14 mouse cellular contexts compared by ENCODE assay signal in the genomic region with DNA sequence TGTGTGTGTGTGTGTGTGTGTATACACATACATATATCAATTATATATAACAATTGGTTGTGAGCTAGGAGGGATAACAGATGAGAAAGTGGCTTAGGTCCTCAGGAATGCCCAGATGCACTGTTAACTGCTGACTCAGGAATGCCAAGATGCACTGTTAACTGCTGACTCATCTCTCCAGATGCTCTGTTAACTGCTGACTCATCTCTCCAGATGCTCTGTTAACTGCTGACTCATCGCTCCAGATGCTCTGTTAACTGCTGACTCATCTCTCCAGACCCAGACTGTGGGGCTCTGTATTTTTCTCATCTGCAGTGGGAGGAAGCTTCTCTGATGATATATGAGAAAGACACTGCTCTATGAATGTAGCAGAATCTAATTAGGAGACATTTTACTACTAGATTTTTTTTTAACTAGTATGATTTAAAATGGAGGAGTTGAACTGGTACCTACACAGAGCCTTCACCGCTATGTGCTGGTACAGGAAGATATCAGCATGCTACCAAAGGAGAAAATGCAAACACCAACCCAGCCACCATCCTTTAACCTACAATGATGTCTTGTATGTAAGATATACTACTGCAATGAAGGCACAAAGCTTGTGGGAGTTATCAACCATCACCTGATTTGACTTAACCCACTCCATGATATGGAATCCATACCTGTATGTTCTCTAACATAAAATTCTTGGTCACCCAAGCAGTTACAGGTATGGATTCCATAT.
DNase-seq lines count a peak whose midpoint lies in the region; ATAC-seq and TF ChIP-seq lines count a peak whose summit lies in the region.
"Had no signal": no experiment of that assay in that cellular context is flagged by ENCODE, and none has a peak within 500 bp of the region (broad histone marks: within the 10 kb centered on the region; RNA-seq: fewer than 3 reads in every experiment).

No protein-coding gene starts in this region.

- no peak for TF ChIP-seq RAD21 in CH12.LX (IDR thresholded peaks at IDR 0.05; ENCODE audit: low read depth, low read length)

- peak; percentile 22; the same call in 1 of the 2 replicates for TF ChIP-seq EP300 in CH12.LX (IDR thresholded peaks at IDR 0.05; ENCODE audit: low read length)

- H3K27ac ChIP-seq in layer of hippocampus, adult 2 months = peak overlapping the region; percentile 12; the same call in 1 of the 2 replicates
- no peak overlapping the region for H3K27ac ChIP-seq in CH12.LX (ENCODE audit: insufficient read depth, low read depth)
- H3K27ac ChIP-seq in liver, embryonic 13.5 days = peak overlapping the region; percentile 53; the same call in 1 of the 2 replicates
- H3K27ac ChIP-seq: forebrain, embryonic 15.5 days; heart, adult 2 months; hindbrain, embryonic 15.5 days; kidney, postnatal 0 days; limb, embryonic 13.5 days had no signal

- H3K4me3 ChIP-seq in layer of hippocampus, adult 2 months = no peak overlapping the region
- H3K4me3 ChIP-seq in CH12.LX (replicated peaks in 1 of 3; ENCODE audit: low read depth in 2 of 3, low read length in 2 of 3, poor library complexity in 1 of 3) = no peak overlapping the region
- H3K4me3 ChIP-seq in liver, embryonic 13.5 days (replicated peaks) = no peak overlapping the region
- H3K4me3 ChIP-seq: forebrain, embryonic 15.5 days; heart, adult 2 months; hindbrain, embryonic 15.5 days; limb, embryonic 13.5 days had no signal

- no peak overlapping the region for H3K9ac ChIP-seq in CH12.LX (ENCODE audit: insufficient read depth, low read depth)
- H3K9ac ChIP-seq in liver, embryonic 13.5 days = no peak overlapping the region
- H3K9ac ChIP-seq: forebrain, embryonic 15.5 days; hindbrain, embryonic 15.5 days; limb, embryonic 13.5 days had no signal

- ATAC-seq in liver, embryonic 13.5 days (ENCODE audit: low read depth) = peak; percentile 89
- ATAC-seq: forebrain, embryonic 15.5 days had no signal

- no peak overlapping the region for H3K4me2 ChIP-seq in CH12.LX (ENCODE audit: insufficient read depth, low read depth, poor library complexity, severe bottlenecking)
- H3K4me2 ChIP-seq in liver, embryonic 13.5 days = no peak overlapping the region
- H3K4me2 ChIP-seq: forebrain, embryonic 15.5 days; hindbrain, embryonic 15.5 days; limb, embryonic 13.5 days had no signal

- in situ Hi-C loops in CH12.LX (cut with MboI; ENCODE audit: low pct_ligation_motif_present, low pct_unique_long_range_greater_than_20kb, low sequenced_read_pairs) = no loop called here

- TF ChIP-seq POLR2A in CH12.LX (IDR thresholded peaks at IDR 0.05; ENCODE audit: low read depth, low read length) = no peak

- no peaks in the 10 kb centered on the region for H3K27me3 ChIP-seq in CH12.LX (replicated peaks)
- H3K27me3 ChIP-seq in liver, embryonic 13.5 days = no peaks in the 10 kb centered on the region
- H3K27me3 ChIP-seq: forebrain, embryonic 15.5 days; hindbrain, embryonic 15.5 days; limb, embryonic 13.5 days had no signal

- H3K79me2 ChIP-seq in CH12.LX (replicated peaks; ENCODE audit: control insufficient read depth, extremely low read depth, insufficient read depth, poor library complexity, severe bottlenecking) = no peaks in the 10 kb centered on the region

- dilution Hi-C loops in CH12.LX (cut with MboI; ENCODE audit: extremely low pct_ligation_motif_present, extremely low pct_unique_long_range_greater_than_20kb, low sequenced_read_pairs) = no loop called here

- no peaks in the 10 kb centered on the region for H3K4me1 ChIP-seq in CH12.LX (ENCODE audit: control insufficient read depth in 1 of 2, insufficient read depth in 2 of 2)
- no peaks in the 10 kb centered on the region for H3K4me1 ChIP-seq in liver, embryonic 13.5 days (replicated peaks)
- H3K4me1 ChIP-seq: forebrain, embryonic 15.5 days; hindbrain, embryonic 15.5 days; limb, embryonic 13.5 days had no signal

- DNase-seq in layer of hippocampus, adult 2 months (ENCODE audit: low spot score in 2 of 2) = peak; percentile 15 to 27
- no peak for DNase-seq in layer of hippocampus, postnatal 36 days
- peak; percentile 66 for DNase-seq in CH12.LX (ENCODE audit: extremely low read depth)
- peak; percentile 3 for DNase-seq in adipocyte (ENCODE audit: low spot score)
- peak; percentile 34 for DNase-seq in liver, embryonic 13.5 days
- no peak for DNase-seq in yolk sac, embryonic 10.5 days (ENCODE audit: low spot score)
- DNase-seq in lung, postnatal 14 days = no peak
- DNase-seq: adrenal gland, postnatal 10 days; cerebellum, adult 11-12 months; heart, adult 2 months had no signal

- TF ChIP-seq CTCF in layer of hippocampus, adult 2 months (conservative IDR thresholded peaks at IDR 0.05) = no peak
- no peak for TF ChIP-seq CTCF in CH12.LX (conservative IDR thresholded peaks at IDR 0.05 in 1 of 2, IDR thresholded peaks at IDR 0.05 in 1 of 2; ENCODE audit: low read depth in 2 of 2, low read length in 2 of 2)

- no peaks in the 10 kb centered on the region for H3K9me3 ChIP-seq in CH12.LX (replicated peaks; ENCODE audit: low read length)
- H3K9me3 ChIP-seq in liver, embryonic 13.5 days (replicated peaks) = no peaks in the 10 kb centered on the region
- H3K9me3 ChIP-seq: forebrain, embryonic 15.5 days; hindbrain, embryonic 15.5 days; limb, embryonic 13.5 days had no signal

- H3K36me3 ChIP-seq in CH12.LX (replicated peaks in 1 of 2; ENCODE audit: control insufficient read depth in 1 of 2, insufficient read depth in 1 of 2, low read length in 1 of 2) = no peaks in the 10 kb centered on the region
- H3K36me3 ChIP-seq in liver, embryonic 13.5 days = no peaks in the 10 kb centered on the region
- H3K36me3 ChIP-seq: forebrain, embryonic 15.5 days; hindbrain, embryonic 15.5 days; limb, embryonic 13.5 days had no signal

- 62% methylated on average over 2 of the region's 2 CpGs for WGBS in liver, embryonic 13.5 days (ENCODE audit: insufficient replicate concordance)

TF ChIP-seq in CH12.LX, 34 proteins besides CTCF, POLR2A, EP300 and RAD21:
- no peak for TF ChIP-seq GABPA (IDR thresholded peaks at IDR 0.05; ENCODE audit: insufficient replicate concordance, low read depth, low read length)
- TF ChIP-seq E2F4 (IDR thresholded peaks at IDR 0.05; ENCODE audit: insufficient replicate concordance, low read depth, low read length) = no peak
- no peak for TF ChIP-seq ELF1 (IDR thresholded peaks at IDR 0.05; ENCODE audit: low read depth, low read length)
- TF ChIP-seq CHD2 (IDR thresholded peaks at IDR 0.05; ENCODE audit: low read length) = no peak
- peak; percentile 40; the same call in 1 of the 2 replicates for TF ChIP-seq JUN (IDR thresholded peaks at IDR 0.05; ENCODE audit: insufficient read depth, low read depth, low read length)
- no peak for TF ChIP-seq TBP (conservative IDR thresholded peaks at IDR 0.05; ENCODE audit: low read depth, low read length)
- no peak for TF ChIP-seq ZKSCAN1 (IDR thresholded peaks at IDR 0.05; ENCODE audit: borderline replicate concordance, low read depth, low read length)
- no peak for TF ChIP-seq RCOR1 (conservative IDR thresholded peaks at IDR 0.05; ENCODE audit: low read depth, low read length)
- peak; percentile 89 for TF ChIP-seq ETS1 (conservative IDR thresholded peaks at IDR 0.05; ENCODE audit: low read depth, low read length)
- TF ChIP-seq JUND (conservative IDR thresholded peaks at IDR 0.05; ENCODE audit: low read depth, low read length) = peak; percentile 47; the same call in 1 of the 2 replicates
- TF ChIP-seq ZNF384 (IDR thresholded peaks at IDR 0.05; ENCODE audit: low read depth, low read length) = no peak
- TF ChIP-seq USF1 (IDR thresholded peaks at IDR 0.05; ENCODE audit: low read depth, low read length) = no peak
- TF ChIP-seq USF2 (conservative IDR thresholded peaks at IDR 0.05; ENCODE audit: low read depth, low read length) = no peak
- no peak for TF ChIP-seq PAX5 (IDR thresholded peaks at IDR 0.05; ENCODE audit: low read length)
- no peak for TF ChIP-seq MEF2A (IDR thresholded peaks at IDR 0.05; ENCODE audit: borderline replicate concordance, low read depth, low read length)
- TF ChIP-seq UBTF (IDR thresholded peaks at IDR 0.05; ENCODE audit: low read depth, low read length) = no peak
- TF ChIP-seq ZC3H11A (IDR thresholded peaks at IDR 0.05; ENCODE audit: low read depth, low read length) = no peak
- peak; percentile 98 for TF ChIP-seq MAFK (IDR thresholded peaks at IDR 0.05; ENCODE audit: insufficient replicate concordance, low read length)

Comparison
In these comparisons a context has a peak if more than half of its experiments do, and no peak if none do; other contexts are left out.
1. DNase-seq: peak in layer of hippocampus, adult 2 months (2 of 2), CH12.LX (single experiment), adipocyte (single experiment) and liver, embryonic 13.5 days (single experiment); none in layer of hippocampus, postnatal 36 days (0 of 2), yolk sac, embryonic 10.5 days (single experiment) and lung, postnatal 14 days (single experiment).